Mouse (Mus musculus) fat pad, adult 2 months (tissue): ENCODE data around the gene Rilp.
"Not testable (repeated sequence)": the region's sequence is repeated elsewhere in the genome, so short reads cannot be mapped to it uniquely, and the experiment has no call there.

Experiments
- DNase-seq: peaks from one replicate; pipeline ENCODE4 v3.0.0-alpha.2; 2011; ENCODE audit warnings: low read depth, low spot score; ENCODE audit errors: extremely low read depth

Gene Rilp

GRCm38 (mm10) chr11:75552906-75553482 lies 43.1 kb downstream of the Rilp start:
- no peak for DNase-seq

GRCm38 (mm10) chr11:75556006-75556405 lies 46.1 kb downstream of the Rilp start:
- DNase-seq: not testable (repeated sequence)

- no peak for DNase-seq
These were observed 47.2 kb downstream of the Rilp start for GRCm38 (mm10) chr11:75557142-75557541.

GRCm38 (mm10) chr11:75558101-75558500 lies 48.2 kb downstream of the Rilp start:
- no peak for DNase-seq

- no peak for DNase-seq
These were observed 50.1 kb downstream of the Rilp start for GRCm38 (mm10) chr11:75559870-75560504.

GRCm38 (mm10) chr11:75560530-75561409 lies 50.9 kb downstream of the Rilp start:
- DNase-seq: no peak

- no peak for DNase-seq
These were observed 51.5 kb downstream of the Rilp start for GRCm38 (mm10) chr11:75561410-75561791.
